Comparison of ENCODE assay signal across 18 mouse cellular contexts in the genomic region with DNA sequence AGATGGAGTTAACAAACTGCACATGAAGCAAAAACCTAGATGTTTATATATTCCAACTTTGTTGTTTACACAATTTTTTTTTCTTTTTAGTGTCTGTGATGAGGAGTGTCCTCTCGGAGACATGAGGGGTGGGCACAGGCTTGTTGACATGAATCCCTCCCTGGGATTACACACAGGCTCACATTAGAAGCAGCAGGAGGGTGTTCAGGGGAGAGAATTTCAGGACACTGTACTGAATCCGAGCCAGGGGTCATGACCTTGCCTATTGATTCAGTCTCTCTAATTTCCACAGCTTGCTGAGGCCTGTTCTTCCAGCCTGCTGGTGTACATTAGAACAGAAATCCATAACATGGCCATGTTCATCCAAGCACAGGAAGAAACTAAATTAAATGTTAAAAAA.
DNase-seq lines count a peak whose midpoint lies in the region; ATAC-seq and TF ChIP-seq lines count a peak whose summit lies in the region.
"Had no signal": no experiment of that assay in that cellular context is flagged by ENCODE, and none has a peak within 500 bp of the region (broad histone marks: within the 10 kb centered on the region; RNA-seq: fewer than 3 reads in every experiment).

No protein-coding gene starts in this region.

- no peaks in the 10 kb centered on the region for H3K9me3 ChIP-seq in midbrain, embryonic 10.5 days (replicated peaks)
- no peaks in the 10 kb centered on the region for H3K9me3 ChIP-seq in midbrain, embryonic 16.5 days (replicated peaks; ENCODE audit: control insufficient read depth, low read length, poor library complexity, severe bottlenecking)
- H3K9me3 ChIP-seq in liver, embryonic 16.5 days (replicated peaks; ENCODE audit: control insufficient read depth, low read length) = no peaks in the 10 kb centered on the region
- no peaks in the 10 kb centered on the region for H3K9me3 ChIP-seq in intestine, postnatal 0 days (ENCODE audit: control insufficient read depth)
- H3K9me3 ChIP-seq: forebrain, embryonic 13.5 days; hindbrain, embryonic 13.5 days; neural tube, embryonic 13.5 days had no signal

- H3K4me1 ChIP-seq in midbrain, embryonic 10.5 days = peaks cover 11% of the 10 kb centered on the region
- H3K4me1 ChIP-seq in midbrain, embryonic 16.5 days (ENCODE audit: control insufficient read depth, insufficient read depth, low read length) = no peaks in the 10 kb centered on the region
- H3K4me1 ChIP-seq in liver, embryonic 16.5 days (ENCODE audit: control insufficient read depth, low read depth, low read length) = no peaks in the 10 kb centered on the region
- no peaks in the 10 kb centered on the region for H3K4me1 ChIP-seq in intestine, postnatal 0 days (replicated peaks; ENCODE audit: control insufficient read depth, insufficient read depth, low read length)

- DNase-seq in midbrain, embryonic 10.5 days (ENCODE audit: low spot score) = peak; percentile 18
- DNase-seq in embryo, embryonic 10.5 days (ENCODE audit: low spot score) = peak; percentile 61
- peak; percentile 68 for DNase-seq in retina, embryonic 14.5 days (ENCODE audit: low spot score)
- no peak for DNase-seq in cerebellum, adult 11 months
- DNase-seq: adrenal gland, postnatal 10 days; cerebellum, adult 2 months; gastrocnemius, postnatal 14 days; kidney, adult 18-20 months; kidney, postnatal 10 days; layer of hippocampus, adult 9-11 months; right cerebral cortex, postnatal 25 days; thymus, postnatal 25 days had no signal

- WGBS in midbrain, embryonic 10.5 days = 20% methylated on average over 2 of the region's 2 CpGs
- 26% methylated on average over 2 of the region's 2 CpGs for WGBS in midbrain, embryonic 16.5 days
- WGBS in liver, embryonic 16.5 days (ENCODE audit: insufficient replicate concordance) = 28% methylated on average over 2 of the region's 2 CpGs
- 30% methylated on average over 2 of the region's 2 CpGs for WGBS in intestine, postnatal 0 days

- no peaks in the 10 kb centered on the region for H3K27me3 ChIP-seq in midbrain, embryonic 10.5 days (ENCODE audit: low read depth, poor library complexity, severe bottlenecking)
- no peaks in the 10 kb centered on the region for H3K27me3 ChIP-seq in midbrain, embryonic 16.5 days (ENCODE audit: control insufficient read depth, insufficient read depth, low read depth, low read length)
- H3K27me3 ChIP-seq in liver, embryonic 16.5 days (ENCODE audit: control insufficient read depth, insufficient read depth, low read depth, low read length) = no peaks in the 10 kb centered on the region
- no peaks in the 10 kb centered on the region for H3K27me3 ChIP-seq in intestine, postnatal 0 days (replicated peaks; ENCODE audit: control insufficient read depth, insufficient read depth, low read length)
- H3K27me3 ChIP-seq: forebrain, embryonic 13.5 days; hindbrain, embryonic 13.5 days; neural tube, embryonic 13.5 days had no signal

- no peaks in the 10 kb centered on the region for H3K36me3 ChIP-seq in midbrain, embryonic 10.5 days
- no peaks in the 10 kb centered on the region for H3K36me3 ChIP-seq in midbrain, embryonic 16.5 days (ENCODE audit: control insufficient read depth, insufficient read depth, low read length)
- no peaks in the 10 kb centered on the region for H3K36me3 ChIP-seq in liver, embryonic 16.5 days (ENCODE audit: control insufficient read depth, insufficient read depth)
- H3K36me3 ChIP-seq in intestine, postnatal 0 days (ENCODE audit: control insufficient read depth, insufficient read depth) = no peaks in the 10 kb centered on the region
- H3K36me3 ChIP-seq: hindbrain, embryonic 13.5 days; neural tube, embryonic 13.5 days had no signal

- TF ChIP-seq CTCF in intestine, postnatal 0 days (IDR thresholded peaks at IDR 0.05; ENCODE audit: low read depth) = no peak

- H3K4me2 ChIP-seq in midbrain, embryonic 16.5 days (ENCODE audit: low read length) = no peak overlapping the region
- no peak overlapping the region for H3K4me2 ChIP-seq in liver, embryonic 16.5 days (ENCODE audit: low read depth, low read length)
- H3K4me2 ChIP-seq in intestine, postnatal 0 days (replicated peaks; ENCODE audit: low read depth) = no peak overlapping the region
- H3K4me2 ChIP-seq: forebrain, embryonic 13.5 days; hindbrain, embryonic 13.5 days; neural tube, embryonic 13.5 days had no signal

- ATAC-seq in midbrain, embryonic 16.5 days = no peak
- peak; percentile 69; the same call in 1 of the 2 replicates for ATAC-seq in liver, embryonic 16.5 days (ENCODE audit: low read depth)
- ATAC-seq in intestine, postnatal 0 days = no peak
- ATAC-seq: forebrain, embryonic 13.5 days had no signal

- H3K9ac ChIP-seq in midbrain, embryonic 16.5 days (ENCODE audit: low read depth, low read length) = no peak overlapping the region
- no peak overlapping the region for H3K9ac ChIP-seq in liver, embryonic 16.5 days (ENCODE audit: low read depth, low read length)
- H3K9ac ChIP-seq in intestine, postnatal 0 days (ENCODE audit: low read depth, low read length) = no peak overlapping the region
- H3K9ac ChIP-seq: forebrain, embryonic 13.5 days; hindbrain, embryonic 13.5 days; neural tube, embryonic 13.5 days had no signal

- no peak overlapping the region for H3K4me3 ChIP-seq in midbrain, embryonic 10.5 days
- no peak overlapping the region for H3K4me3 ChIP-seq in midbrain, embryonic 16.5 days (ENCODE audit: low read depth, low read length)
- H3K4me3 ChIP-seq in liver, embryonic 16.5 days (ENCODE audit: low read depth, low read length) = no peak overlapping the region
- no peak overlapping the region for H3K4me3 ChIP-seq in intestine, postnatal 0 days (ENCODE audit: low read depth, low read length)
- H3K4me3 ChIP-seq: forebrain, embryonic 13.5 days; hindbrain, embryonic 13.5 days; neural tube, embryonic 13.5 days had no signal

- no peak overlapping the region for H3K27ac ChIP-seq in midbrain, embryonic 10.5 days (replicated peaks)
- no peak overlapping the region for H3K27ac ChIP-seq in midbrain, embryonic 16.5 days (ENCODE audit: low read length)
- H3K27ac ChIP-seq in liver, embryonic 16.5 days (ENCODE audit: low read length) = no peak overlapping the region
- no peak overlapping the region for H3K27ac ChIP-seq in intestine, postnatal 0 days (ENCODE audit: low read depth, low read length)
- H3K27ac ChIP-seq: forebrain, embryonic 13.5 days; neural tube, embryonic 13.5 days had no signal
